Mouse (Mus musculus) thymus, postnatal 0 days (tissue): ENCODE measurements at regions not wholly inside any gene's neighbourhood (a gene's known extent, or its start where the extent isn't known, plus 50 kb on each side); places are given as distances from the start of the nearest gene placed in this dataset.

Source experiments
- DNase-seq: peaks from one replicate; pipeline ENCODE4 v3.0.0-alpha.2; 2015; ENCODE audit warnings: low spot score

- DNase-seq, result no peak
Measured at GRCm38 (mm10) chr2:101368278-101368677, 256.2 kb upstream of the Rag2 start.

- no peak for DNase-seq
Measured at GRCm38 (mm10) chr2:101370991-101371736, 253.4 kb upstream of the Rag2 start.

GRCm38 (mm10) chr2:101371834-101372493, 252.6 kb upstream of the Rag2 start:
- no peak for DNase-seq

- DNase-seq, result no peak
Measured at GRCm38 (mm10) chr2:101380595-101380994, 243.9 kb upstream of the Rag2 start.

GRCm38 (mm10) chr2:101415002-101415401, 209.5 kb upstream of the Rag2 start:
- DNase-seq, result no peak

- DNase-seq, result no peak
Measured at GRCm38 (mm10) chr2:101416702-101417101, 207.8 kb upstream of the Rag2 start.

- DNase-seq, result no peak
Measured at GRCm38 (mm10) chr2:101433141-101433895, 191.2 kb upstream of the Rag2 start.

- DNase-seq, result no peak
Measured at GRCm38 (mm10) chr2:101440231-101440630, 184.3 kb upstream of the Rag2 start.

GRCm38 (mm10) chr2:101441081-101441630, 183.4 kb upstream of the Rag2 start:
- no peak for DNase-seq

- DNase-seq, result no peak
Measured at GRCm38 (mm10) chr2:101455591-101455990, 168.9 kb upstream of the Rag2 start.

GRCm38 (mm10) chr2:101458959-101459358, 165.6 kb upstream of the Rag2 start:
- DNase-seq, result no peak

GRCm38 (mm10) chr2:101462450-101462849, 162.1 kb upstream of the Rag2 start:
- DNase-seq, result no peak

GRCm38 (mm10) chr2:101464291-101465140, 160.0 kb upstream of the Rag2 start:
- no peak for DNase-seq

GRCm38 (mm10) chr2:101470569-101471100, 153.9 kb upstream of the Rag2 start:
- DNase-seq, result no peak

- DNase-seq, result peak; percentile 92
Measured at GRCm38 (mm10) chr2:101472449-101473115, 151.9 kb upstream of the Rag2 start.

- no peak for DNase-seq
Measured at GRCm38 (mm10) chr2:101473116-101473485, 151.4 kb upstream of the Rag2 start.

GRCm38 (mm10) chr2:101476862-101477261, 147.7 kb upstream of the Rag2 start:
- DNase-seq, result no peak

GRCm38 (mm10) chr2:101490207-101490606, 134.3 kb upstream of the Rag2 start:
- no peak for DNase-seq

- DNase-seq, result no peak
Measured at GRCm38 (mm10) chr2:101491762-101492161, 132.8 kb upstream of the Rag2 start.

- no peak for DNase-seq
Measured at GRCm38 (mm10) chr2:101508116-101508515, 116.4 kb upstream of the Rag2 start.
